In genomic region chr12:65072911-65073610, GRCm38 (mm10) we compare ENCODE assay signal across 8 mouse cellular contexts. TPM values are rescaled to one million over a fixed set of nuclear protein-coding genes. Genes with fewer than 3 reads are reported as not detected.
DNase-seq lines count a peak whose midpoint lies in the region; ATAC-seq and TF ChIP-seq lines count a peak whose summit lies in the region.

No protein-coding gene starts in this region.

- DNase-seq in lung, postnatal 36 days = no peak
- no peak for DNase-seq in layer of hippocampus, adult 8-10 months (ENCODE audit: low spot score in 2 of 2)
- DNase-seq in thymus, postnatal 0 days (ENCODE audit: low spot score) = no peak
- DNase-seq in lung, postnatal 14 days = no peak

- peak overlapping the region; percentile 94 for H3K27ac ChIP-seq in lung, embryonic 15.5 days
- peak overlapping the region; percentile 80 for H3K27ac ChIP-seq in cortical plate, adult 2 months (ENCODE audit: insufficient read depth, low read length)
- H3K27ac ChIP-seq in intestine, embryonic 15.5 days = peak overlapping the region; percentile 90
- H3K27ac ChIP-seq in neural tube, embryonic 14.5 days (ENCODE audit: low read depth, low read length) = peak overlapping the region; percentile 93

- H3K4me1 ChIP-seq in lung, embryonic 15.5 days = peaks cover 31% of the 10 kb centered on the region
- H3K4me1 ChIP-seq in cortical plate, adult 2 months (ENCODE audit: control insufficient read depth, insufficient read depth, low read length) = peaks cover 5% of the 10 kb centered on the region; the same call in 1 of the 2 replicates
- peaks cover 5% of the 10 kb centered on the region; the same call in 1 of the 2 replicates for H3K4me1 ChIP-seq in intestine, embryonic 15.5 days (replicated peaks)
- H3K4me1 ChIP-seq in neural tube, embryonic 14.5 days (ENCODE audit: control insufficient read depth, insufficient read depth, low read length) = peaks cover 24% of the 10 kb centered on the region

- H3K9me3 ChIP-seq in lung, embryonic 15.5 days = no peaks in the 10 kb centered on the region
- no peaks in the 10 kb centered on the region for H3K9me3 ChIP-seq in intestine, embryonic 15.5 days
- no peaks in the 10 kb centered on the region for H3K9me3 ChIP-seq in neural tube, embryonic 14.5 days (ENCODE audit: control insufficient read depth, low read length)

- no peaks in the 10 kb centered on the region for H3K27me3 ChIP-seq in lung, embryonic 15.5 days
- H3K27me3 ChIP-seq in intestine, embryonic 15.5 days (replicated peaks) = no peaks in the 10 kb centered on the region
- no peaks in the 10 kb centered on the region for H3K27me3 ChIP-seq in neural tube, embryonic 14.5 days (ENCODE audit: control insufficient read depth, insufficient read depth, low read length)

- ATAC-seq in lung, embryonic 15.5 days (ENCODE audit: borderline replicate concordance, extremely low read depth, low FRiP score, low TSS enrichment) = peak; percentile 65
- ATAC-seq in intestine, embryonic 15.5 days = peak; percentile 54
- peak; percentile 70 for ATAC-seq in neural tube, embryonic 14.5 days (ENCODE audit: low read depth)

- TF ChIP-seq CTCF in cortical plate, adult 2 months (IDR thresholded peaks at IDR 0.05; ENCODE audit: extremely low read depth, insufficient read depth, low read length) = no peak

- peaks cover 8% of the 10 kb centered on the region; the same call in 1 of the 2 replicates for H3K36me3 ChIP-seq in lung, embryonic 15.5 days
- H3K36me3 ChIP-seq in intestine, embryonic 15.5 days = no peaks in the 10 kb centered on the region
- H3K36me3 ChIP-seq in neural tube, embryonic 14.5 days (ENCODE audit: control insufficient read depth, insufficient read depth, low read length) = peaks cover under 1% of the 10 kb centered on the region; the same call in 1 of the 2 replicates

- TF ChIP-seq POLR2A in cortical plate, adult 2 months (IDR thresholded peaks at IDR 0.05; ENCODE audit: extremely low read depth, insufficient read depth, low read length) = no peak

- peak overlapping the region; percentile 75 for H3K4me3 ChIP-seq in lung, embryonic 15.5 days
- peak overlapping the region; percentile 69 for H3K4me3 ChIP-seq in cortical plate, adult 2 months (ENCODE audit: insufficient read depth, low read length)
- H3K4me3 ChIP-seq in intestine, embryonic 15.5 days (replicated peaks) = peak overlapping the region; percentile 65
- peak overlapping the region; percentile 93 for H3K4me3 ChIP-seq in neural tube, embryonic 14.5 days (ENCODE audit: low read depth, low read length)

- peak overlapping the region; percentile 58 for H3K4me2 ChIP-seq in lung, embryonic 15.5 days
- H3K4me2 ChIP-seq in intestine, embryonic 15.5 days (replicated peaks) = peak overlapping the region; percentile 64
- peak overlapping the region; percentile 60 for H3K4me2 ChIP-seq in neural tube, embryonic 14.5 days (ENCODE audit: low read depth, low read length)

- peak overlapping the region; percentile 79 for H3K9ac ChIP-seq in lung, embryonic 15.5 days
- H3K9ac ChIP-seq in intestine, embryonic 15.5 days = peak overlapping the region; percentile 94
- peak overlapping the region; percentile 93 for H3K9ac ChIP-seq in neural tube, embryonic 14.5 days (replicated peaks; ENCODE audit: low read depth, low read length)

- WGBS in lung, embryonic 15.5 days = 2% methylated on average over 21 of the region's 21 CpGs
- WGBS in intestine, embryonic 15.5 days = 3% methylated on average over 21 of the region's 21 CpGs
- WGBS in neural tube, embryonic 14.5 days = 4% methylated on average over 21 of the region's 21 CpGs

RNA-seq across cellular contexts. Expression of gene Fkbp3, which starts 0.7 kb away (rescaled TPM):
- polyA plus RNA-seq in lung, embryonic 15.5 days (2015; fragmentation: Nextera tagmentation; extraction: Ambion mirVana) = 339 and 373 TPM in 2 replicates
- 244 and 271 TPM in 2 replicates for polyA plus RNA-seq in cortical plate, adult 2 months (2012; rRNA removed)
- 340 and 409 TPM in 2 replicates for polyA plus RNA-seq in intestine, embryonic 15.5 days (2015; fragmentation: Nextera tagmentation; extraction: Ambion mirVana)
- polyA plus RNA-seq in neural tube, embryonic 14.5 days (2014; fragmentation: Nextera tagmentation; extraction: Ambion mirVana) = 397 and 407 TPM in 2 replicates
- total RNA-seq in layer of hippocampus, adult 8-10 months (2022) = 100 to 1,000 TPM; 137 to 180 (median 153) TPM
- 332 and 346 TPM in 2 replicates for polyA plus RNA-seq in thymus, postnatal 0 days (2015; fragmentation: Nextera tagmentation; extraction: Ambion mirVana)

RNA-seq across cellular contexts. Expression of gene Fancm, which starts 2.3 kb away (rescaled TPM):
- polyA plus RNA-seq in lung, embryonic 15.5 days (2015; fragmentation: Nextera tagmentation; extraction: Ambion mirVana) = 11.3 and 13.4 TPM in 2 replicates
- polyA plus RNA-seq in cortical plate, adult 2 months (2012; rRNA removed) = 5.8 and 6.1 TPM in 2 replicates
- 6.7 and 8.2 TPM in 2 replicates for polyA plus RNA-seq in intestine, embryonic 15.5 days (2015; fragmentation: Nextera tagmentation; extraction: Ambion mirVana)
- 9.3 and 11.4 TPM in 2 replicates for polyA plus RNA-seq in neural tube, embryonic 14.5 days (2014; fragmentation: Nextera tagmentation; extraction: Ambion mirVana)
- 10 to 100 TPM; 11.2 to 16.1 (median 14.8) TPM for total RNA-seq in layer of hippocampus, adult 8-10 months (2022)
- 8.0 and 9.1 TPM in 2 replicates for polyA plus RNA-seq in thymus, postnatal 0 days (2015; fragmentation: Nextera tagmentation; extraction: Ambion mirVana)

RNA-seq across cellular contexts. Expression of gene Prpf39, which starts 36.9 kb away (rescaled TPM):
- polyA plus RNA-seq in lung, embryonic 15.5 days (2015; fragmentation: Nextera tagmentation; extraction: Ambion mirVana) = 52.6 and 53.6 TPM in 2 replicates
- 39.3 and 45.6 TPM in 2 replicates for polyA plus RNA-seq in cortical plate, adult 2 months (2012; rRNA removed)
- 40.4 and 48.1 TPM in 2 replicates for polyA plus RNA-seq in intestine, embryonic 15.5 days (2015; fragmentation: Nextera tagmentation; extraction: Ambion mirVana)
- 61.3 and 64.4 TPM in 2 replicates for polyA plus RNA-seq in neural tube, embryonic 14.5 days (2014; fragmentation: Nextera tagmentation; extraction: Ambion mirVana)
- total RNA-seq in layer of hippocampus, adult 8-10 months (2022) = 10 to 100 TPM; 39.2 to 56.3 (median 48.3) TPM
- 45.2 and 49.2 TPM in 2 replicates for polyA plus RNA-seq in thymus, postnatal 0 days (2015; fragmentation: Nextera tagmentation; extraction: Ambion mirVana)
